Mouse (Mus musculus): ENCODE measurements at regions not wholly inside any gene's neighbourhood (a gene's known extent, or its start where the extent isn't known, plus 50 kb on each side); places are given as distances from the start of the nearest gene placed in this dataset.

DNA sequence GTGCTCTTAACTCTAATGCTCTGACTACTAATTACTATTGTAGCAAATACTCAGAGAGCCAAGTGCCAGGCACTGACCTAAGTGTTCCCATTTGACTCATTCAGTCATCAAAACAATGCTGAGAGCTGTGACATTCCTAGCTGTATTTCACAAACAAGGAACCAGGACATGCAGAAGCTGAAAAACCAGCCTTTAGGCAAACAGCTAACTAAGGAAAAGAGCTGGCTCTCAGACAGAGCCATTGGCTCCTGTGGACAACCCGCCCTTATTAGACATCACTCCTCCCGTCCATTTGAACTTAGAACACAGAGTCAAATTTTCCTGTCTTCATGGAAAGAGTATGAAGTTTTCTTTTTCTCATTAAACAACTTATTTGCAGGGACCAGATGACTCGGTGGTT is 88.5 kb upstream of the Zfp648 start:
- 62% methylated on average over 3 of the region's 3 CpGs for WGBS
- Histone ChIP-seq H3K9ac (ENCODE audit: low read length) (no peak overlapping the region), H3K9me3 (ENCODE audit: control insufficient read depth, low read length) (no peaks in the 10 kb centered on the region), H3K27ac (replicated peaks; ENCODE audit: low read depth, low read length) (no peak overlapping the region), H3K4me2 (ENCODE audit: low read depth, severe bottlenecking) (no peak overlapping the region), H3K4me3 (ENCODE audit: low read depth, low read length) (no peak overlapping the region), H3K4me1 (ENCODE audit: control insufficient read depth, insufficient read depth, low read length) (no peaks in the 10 kb centered on the region), H3K27me3 (ENCODE audit: control insufficient read depth, insufficient read depth, low read length) (no peaks in the 10 kb centered on the region), H3K36me3 (ENCODE audit: control insufficient read depth, insufficient read depth, low read length) (no peaks in the 10 kb centered on the region)
- DNase-seq (ENCODE audit: low spot score) (no peak), ATAC-seq (ENCODE audit: insufficient number of reproducible peaks, low FRiP score, low TSS enrichment, low read depth) (no peak)

DNA sequence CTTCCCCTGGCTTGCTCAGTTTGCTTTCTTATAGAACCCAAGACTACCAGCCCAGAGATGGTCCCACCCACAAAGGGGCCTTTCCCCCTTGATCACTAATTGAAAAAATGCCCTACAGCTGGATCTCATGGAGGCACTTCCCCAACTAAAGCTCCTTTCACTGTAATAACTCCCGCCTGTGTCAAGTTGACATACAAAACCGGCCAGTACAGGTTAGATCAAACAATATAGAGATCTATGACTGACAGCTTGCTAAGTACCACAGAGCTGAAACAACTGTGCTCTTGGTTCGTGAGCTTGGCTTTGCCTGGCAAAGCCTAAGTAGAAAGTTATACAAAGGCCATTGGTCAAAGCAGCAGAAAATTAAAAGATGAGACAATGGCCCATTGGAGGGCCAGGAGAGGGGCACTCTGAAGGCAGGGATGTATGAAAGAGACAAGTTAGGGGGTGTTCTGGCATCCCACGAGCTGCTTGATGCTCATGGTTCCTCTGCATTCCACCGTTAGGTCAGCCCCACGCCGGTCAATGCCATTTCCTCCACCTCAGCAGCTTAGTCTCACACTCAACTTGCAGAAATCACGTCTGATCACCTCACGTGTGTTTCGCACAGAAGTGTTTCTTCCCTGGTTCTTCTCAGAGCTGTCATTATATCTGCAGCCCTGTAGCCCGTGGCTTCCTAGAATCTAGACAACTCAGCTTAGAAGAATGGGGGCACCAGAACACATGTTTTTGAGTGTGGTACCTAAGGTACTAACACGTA is 87.5 kb upstream of the Zfp648 start:
- no peaks in the 10 kb centered on the region for H3K27me3 ChIP-seq (ENCODE audit: control insufficient read depth, insufficient read depth, low read length)
- no peaks in the 10 kb centered on the region for H3K9me3 ChIP-seq (ENCODE audit: control insufficient read depth, low read length)
- H3K27ac ChIP-seq (replicated peaks; ENCODE audit: low read depth, low read length) = no peak overlapping the region
- no peak overlapping the region for H3K4me3 ChIP-seq (ENCODE audit: low read depth, low read length)
- ATAC-seq (ENCODE audit: insufficient number of reproducible peaks, low FRiP score, low TSS enrichment, low read depth) (no peak), DNase-seq (ENCODE audit: low spot score) (peak; percentile 27)
- no peaks in the 10 kb centered on the region for H3K4me1 ChIP-seq (ENCODE audit: control insufficient read depth, insufficient read depth, low read length)
- 67% methylated on average over 12 of the region's 12 CpGs for WGBS
- no peak overlapping the region for H3K9ac ChIP-seq (ENCODE audit: low read length)
- no peaks in the 10 kb centered on the region for H3K36me3 ChIP-seq (ENCODE audit: control insufficient read depth, insufficient read depth, low read length)
- no peak overlapping the region for H3K4me2 ChIP-seq (ENCODE audit: low read depth, severe bottlenecking)

DNA sequence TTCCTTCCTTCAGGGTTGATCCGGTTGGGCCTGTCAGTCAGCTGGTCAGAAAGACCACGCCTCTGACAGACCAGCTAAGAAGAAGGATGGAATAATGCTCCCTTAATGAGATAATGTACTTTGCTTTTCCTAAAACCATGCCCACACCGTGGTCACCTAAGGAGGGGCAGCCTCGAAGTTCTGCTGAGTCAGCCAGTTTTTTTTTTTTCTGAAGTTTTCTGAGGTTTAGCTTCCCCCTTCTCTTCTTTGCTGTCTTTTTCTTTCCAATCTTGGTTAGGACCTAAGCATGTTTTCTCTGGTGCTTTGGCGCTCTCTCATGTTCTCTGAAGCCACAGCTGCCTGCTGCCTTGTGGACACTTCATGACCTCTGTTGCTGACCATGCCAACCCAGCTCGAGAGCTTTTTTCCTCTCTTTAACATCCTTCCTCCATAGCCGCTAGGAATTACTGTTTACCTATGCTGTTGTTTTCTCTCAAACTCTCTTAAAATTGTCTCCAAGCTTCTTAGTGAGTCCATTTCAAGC is 84.7 kb upstream of the Zfp648 start:
- Histone ChIP-seq H3K4me1 (ENCODE audit: control insufficient read depth, insufficient read depth, low read length) (no peaks in the 10 kb centered on the region), H3K4me2 (ENCODE audit: low read depth, severe bottlenecking) (no peak overlapping the region), H3K36me3 (ENCODE audit: control insufficient read depth, insufficient read depth, low read length) (no peaks in the 10 kb centered on the region), H3K9me3 (ENCODE audit: control insufficient read depth, low read length) (no peaks in the 10 kb centered on the region), H3K4me3 (ENCODE audit: low read depth, low read length) (no peak overlapping the region), H3K27me3 (ENCODE audit: control insufficient read depth, insufficient read depth, low read length) (no peaks in the 10 kb centered on the region), H3K27ac (replicated peaks; ENCODE audit: low read depth, low read length) (no peak overlapping the region), H3K9ac (ENCODE audit: low read length) (no peak overlapping the region)
- WGBS = 82% methylated on average over 7 of the region's 7 CpGs
- no peak for ATAC-seq (ENCODE audit: insufficient number of reproducible peaks, low FRiP score, low TSS enrichment, low read depth)
- no peak for DNase-seq (ENCODE audit: low spot score)

DNA sequence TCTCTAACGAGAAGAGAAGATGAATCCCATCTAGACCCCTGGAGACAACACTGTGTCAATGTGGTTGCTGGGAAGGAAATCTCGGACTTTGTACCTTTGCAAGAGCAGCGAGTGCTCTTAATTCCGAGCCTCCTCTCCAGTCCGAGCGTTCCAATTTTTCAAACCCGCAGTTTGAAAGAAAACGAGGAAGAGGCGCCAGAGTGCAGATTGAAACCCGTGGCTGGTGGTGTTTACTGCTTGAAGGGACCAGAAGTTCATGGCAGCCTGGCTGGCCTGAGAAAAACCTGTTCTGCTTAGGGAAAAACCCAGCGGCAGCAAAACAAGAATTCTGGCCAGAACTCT is 83.7 kb upstream of the Zfp648 start:
- no peaks in the 10 kb centered on the region for H3K36me3 ChIP-seq (ENCODE audit: control insufficient read depth, insufficient read depth, low read length)
- H3K4me1 ChIP-seq (ENCODE audit: control insufficient read depth, insufficient read depth, low read length) = no peaks in the 10 kb centered on the region
- H3K27ac ChIP-seq (replicated peaks; ENCODE audit: low read depth, low read length) = no peak overlapping the region
- WGBS = 44% methylated on average over 11 of the region's 11 CpGs
- H3K9me3 ChIP-seq (ENCODE audit: control insufficient read depth, low read length) = no peaks in the 10 kb centered on the region
- no peaks in the 10 kb centered on the region for H3K27me3 ChIP-seq (ENCODE audit: control insufficient read depth, insufficient read depth, low read length)
- ATAC-seq (ENCODE audit: insufficient number of reproducible peaks, low FRiP score, low TSS enrichment, low read depth) = no peak
- no peak overlapping the region for H3K4me3 ChIP-seq (ENCODE audit: low read depth, low read length)
- no peak overlapping the region for H3K9ac ChIP-seq (ENCODE audit: low read length)
- peak overlapping the region; percentile 21; the same call in 1 of the 2 replicates for H3K4me2 ChIP-seq (ENCODE audit: low read depth, severe bottlenecking)
- DNase-seq (ENCODE audit: low spot score) = no peak

DNA sequence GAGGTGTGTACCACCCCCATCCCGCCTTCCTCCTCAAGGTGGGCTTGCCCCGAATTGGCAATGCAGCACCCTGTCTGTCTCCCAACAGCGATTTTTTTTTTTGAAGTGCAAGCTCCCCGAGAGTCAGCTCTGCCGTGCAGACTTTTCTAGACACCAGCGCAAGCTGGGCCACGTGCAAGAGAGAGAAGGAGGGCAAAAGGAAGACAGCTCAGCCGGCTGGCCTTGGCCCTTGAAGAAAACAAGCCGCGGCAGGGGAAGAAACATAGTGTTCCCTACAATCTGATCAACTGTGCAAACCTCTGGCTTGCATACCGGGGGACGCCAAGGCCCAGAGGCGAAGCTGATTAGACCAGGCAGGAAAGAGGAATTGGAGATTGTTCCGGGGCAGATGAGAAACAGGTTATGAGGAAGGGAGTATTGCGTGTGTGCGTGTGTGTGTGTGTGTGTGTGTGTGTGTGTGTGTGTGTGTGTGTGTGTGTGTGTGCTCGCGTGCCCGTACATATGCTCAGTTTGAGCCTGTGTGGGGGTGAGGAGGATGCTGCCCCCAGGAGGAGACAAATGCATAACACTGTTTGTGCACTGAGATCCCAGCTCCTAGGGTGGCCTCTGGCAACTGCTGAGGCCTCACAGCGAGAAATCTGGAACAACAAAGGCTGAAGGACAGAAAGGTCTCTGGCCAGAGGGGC is 83.2 kb upstream of the Zfp648 start:
- H3K4me3 ChIP-seq (ENCODE audit: low read depth, low read length) = no peak overlapping the region
- ATAC-seq (ENCODE audit: insufficient number of reproducible peaks, low FRiP score, low TSS enrichment, low read depth) = no peak
- H3K9ac ChIP-seq (ENCODE audit: low read length) = no peak overlapping the region
- H3K9me3 ChIP-seq (ENCODE audit: control insufficient read depth, low read length) = no peaks in the 10 kb centered on the region
- no peak overlapping the region for H3K27ac ChIP-seq (replicated peaks; ENCODE audit: low read depth, low read length)
- peak; percentile 27 for DNase-seq (ENCODE audit: low spot score)
- H3K27me3 ChIP-seq (ENCODE audit: control insufficient read depth, insufficient read depth, low read length) = no peaks in the 10 kb centered on the region
- peak overlapping the region; percentile 21; the same call in 1 of the 2 replicates for H3K4me2 ChIP-seq (ENCODE audit: low read depth, severe bottlenecking)
- no peaks in the 10 kb centered on the region for H3K4me1 ChIP-seq (ENCODE audit: control insufficient read depth, insufficient read depth, low read length)
- WGBS = 40% methylated on average over 20 of the region's 20 CpGs
- H3K36me3 ChIP-seq (ENCODE audit: control insufficient read depth, insufficient read depth, low read length) = no peaks in the 10 kb centered on the region

DNA sequence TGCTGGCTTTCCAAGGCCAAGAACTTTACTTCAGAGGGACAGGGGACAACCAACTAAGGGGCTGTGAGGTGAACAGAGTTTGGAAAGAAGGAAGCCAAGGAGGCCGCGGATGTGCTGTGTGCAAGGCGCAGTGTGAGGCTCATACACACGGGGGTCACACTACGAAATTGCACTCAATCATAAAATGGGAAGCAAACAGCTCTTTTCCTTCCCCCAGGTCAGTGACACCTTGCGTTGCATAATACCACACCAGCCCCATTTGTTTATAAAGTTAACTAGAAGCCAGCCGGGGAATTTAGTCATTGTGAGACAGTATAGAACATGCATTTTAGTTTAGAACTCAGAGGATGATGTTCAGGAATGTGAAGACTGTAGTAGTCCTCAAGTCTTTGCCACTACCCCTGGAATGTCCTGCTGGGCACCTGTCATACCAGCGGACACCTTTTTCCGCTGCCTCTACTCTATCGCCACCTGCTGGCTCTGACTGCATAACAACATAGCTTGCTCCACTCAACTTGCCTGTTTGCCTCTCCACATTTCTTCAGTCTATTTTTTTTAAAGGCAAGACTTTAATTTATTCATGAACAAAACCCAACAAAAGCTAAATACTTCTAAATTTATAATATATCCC is 82.5 kb upstream of the Zfp648 start:
- no peak overlapping the region for H3K9ac ChIP-seq (ENCODE audit: low read length)
- no peak overlapping the region for H3K27ac ChIP-seq (replicated peaks; ENCODE audit: low read depth, low read length)
- 55% methylated on average over 10 of the region's 10 CpGs for WGBS
- H3K4me3 ChIP-seq (ENCODE audit: low read depth, low read length) = no peak overlapping the region
- H3K4me1 ChIP-seq (ENCODE audit: control insufficient read depth, insufficient read depth, low read length) = no peaks in the 10 kb centered on the region
- H3K36me3 ChIP-seq (ENCODE audit: control insufficient read depth, insufficient read depth, low read length) = no peaks in the 10 kb centered on the region
- DNase-seq (ENCODE audit: low spot score) (peak; percentile 82), ATAC-seq (ENCODE audit: insufficient number of reproducible peaks, low FRiP score, low TSS enrichment, low read depth) (peak; percentile 26; the same call in 1 of the 2 replicates)
- no peaks in the 10 kb centered on the region for H3K27me3 ChIP-seq (ENCODE audit: control insufficient read depth, insufficient read depth, low read length)
- H3K4me2 ChIP-seq (ENCODE audit: low read depth, severe bottlenecking) = no peak overlapping the region
- no peaks in the 10 kb centered on the region for H3K9me3 ChIP-seq (ENCODE audit: control insufficient read depth, low read length)

DNA sequence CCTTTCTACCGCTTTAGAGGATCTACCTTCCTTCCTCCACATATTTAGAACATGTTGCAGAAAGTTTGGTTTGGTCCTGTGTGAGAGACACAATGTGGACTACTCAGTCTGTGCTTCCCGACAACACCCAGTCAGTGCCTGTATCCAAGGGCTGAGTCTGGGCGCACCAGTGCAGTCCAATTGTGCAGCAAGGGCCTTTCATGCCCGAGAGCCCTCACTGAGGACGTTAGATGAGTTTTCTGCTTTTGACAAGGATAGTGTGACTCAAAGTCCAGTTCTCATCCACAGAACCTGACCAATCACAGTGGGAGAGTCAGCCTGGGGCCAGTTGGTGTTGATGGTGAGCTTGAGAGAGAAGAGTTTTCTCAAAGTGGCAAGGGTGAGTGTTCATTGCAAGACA is 81.4 kb upstream of the Zfp648 start:
- Histone ChIP-seq H3K4me1 (ENCODE audit: control insufficient read depth, insufficient read depth, low read length) (no peaks in the 10 kb centered on the region), H3K27ac (replicated peaks; ENCODE audit: low read depth, low read length) (no peak overlapping the region), H3K4me2 (ENCODE audit: low read depth, severe bottlenecking) (no peak overlapping the region), H3K36me3 (ENCODE audit: control insufficient read depth, insufficient read depth, low read length) (no peaks in the 10 kb centered on the region), H3K27me3 (ENCODE audit: control insufficient read depth, insufficient read depth, low read length) (no peaks in the 10 kb centered on the region), H3K9ac (ENCODE audit: low read length) (no peak overlapping the region), H3K4me3 (ENCODE audit: low read depth, low read length) (no peak overlapping the region), H3K9me3 (ENCODE audit: control insufficient read depth, low read length) (no peaks in the 10 kb centered on the region)
- 90% methylated on average over 5 of the region's 5 CpGs for WGBS
- no peak for DNase-seq (ENCODE audit: low spot score)
- ATAC-seq (ENCODE audit: insufficient number of reproducible peaks, low FRiP score, low TSS enrichment, low read depth) = no peak

DNA sequence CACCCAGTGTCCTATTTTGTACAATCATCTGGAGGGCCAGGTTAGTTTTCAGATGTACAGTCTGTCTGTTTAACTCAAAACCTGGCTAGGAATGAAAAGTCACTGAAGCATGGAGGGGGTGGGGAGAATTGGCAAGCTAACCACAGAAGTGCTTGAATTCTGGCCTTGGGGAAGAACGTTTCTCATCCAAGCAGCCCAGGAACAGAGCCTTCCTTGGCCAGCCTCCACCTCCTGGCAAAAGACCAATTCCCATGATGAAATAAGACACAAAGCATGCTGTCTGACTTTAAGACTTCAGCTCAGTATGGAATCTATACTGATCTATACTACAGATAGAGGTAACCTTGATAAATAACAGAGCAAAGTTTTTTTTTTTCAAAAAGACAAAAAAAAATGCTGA is 80.3 kb upstream of the Zfp648 start:
- Histone ChIP-seq H3K27ac (replicated peaks; ENCODE audit: low read depth, low read length) (no peak overlapping the region), H3K4me1 (ENCODE audit: control insufficient read depth, insufficient read depth, low read length) (no peaks in the 10 kb centered on the region), H3K9me3 (ENCODE audit: control insufficient read depth, low read length) (no peaks in the 10 kb centered on the region), H3K4me3 (ENCODE audit: low read depth, low read length) (no peak overlapping the region), H3K9ac (ENCODE audit: low read length) (no peak overlapping the region), H3K27me3 (ENCODE audit: control insufficient read depth, insufficient read depth, low read length) (no peaks in the 10 kb centered on the region), H3K4me2 (ENCODE audit: low read depth, severe bottlenecking) (no peak overlapping the region), H3K36me3 (ENCODE audit: control insufficient read depth, insufficient read depth, low read length) (no peaks in the 10 kb centered on the region)
- no peak for DNase-seq (ENCODE audit: low spot score)
- WGBS = 64% methylated on average over 1 of the region's 1 CpGs
- no peak for ATAC-seq (ENCODE audit: insufficient number of reproducible peaks, low FRiP score, low TSS enrichment, low read depth)
